In the genomic region with DNA sequence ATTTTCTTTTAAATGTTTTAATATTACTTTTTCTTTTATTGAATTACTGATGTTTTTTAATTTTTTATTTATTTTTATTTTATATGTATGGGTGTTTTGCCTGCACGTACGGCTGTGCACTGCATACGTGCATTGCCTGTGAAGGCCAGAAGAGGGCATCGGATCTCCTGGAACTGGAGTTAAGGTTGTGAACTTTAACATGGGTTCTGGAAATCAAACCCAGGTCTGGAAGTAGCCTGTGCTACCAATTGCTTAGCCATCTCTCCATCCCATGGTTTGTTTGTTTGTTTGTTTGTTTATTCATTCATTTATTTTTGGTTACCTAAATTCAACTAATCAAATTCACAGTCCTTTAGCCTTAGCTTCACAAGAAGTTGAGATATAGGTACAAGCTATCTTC, we compare ENCODE assay signal across 8 mouse cellular contexts. TPM values are rescaled to one million over a fixed set of nuclear protein-coding genes. Genes with fewer than 3 reads are reported as not detected.
A peak's percentile ranks its signal among the peaks of the same experiment; 100 is the strongest.
DNase-seq lines count a peak whose midpoint lies in the region; ATAC-seq and TF ChIP-seq lines count a peak whose summit lies in the region.

No protein-coding gene starts in this region.

- H3K27ac ChIP-seq in midbrain, embryonic 11.5 days (ENCODE audit: low read depth, low read length) = no peak overlapping the region
- no peak overlapping the region for H3K27ac ChIP-seq in midbrain, embryonic 16.5 days (ENCODE audit: low read length)
- no peak overlapping the region for H3K27ac ChIP-seq in embryonic fibroblast, embryonic 13.5 days (ENCODE audit: insufficient read depth, low read length)
- no peak overlapping the region for H3K27ac ChIP-seq in liver, embryonic 14.5 days

- DNase-seq in adrenal gland, adult (ENCODE audit: inconsistent age in 2 of 2, low spot score in 1 of 2) = peak; percentile 28 to 76
- no peak for DNase-seq in adrenal gland, postnatal 4 days (ENCODE audit: low spot score in 2 of 2)
- DNase-seq in midbrain, embryonic 11.5 days (ENCODE audit: low spot score, missing footprints) = peak; percentile 88
- DNase-seq in liver, embryonic 14.5 days (ENCODE audit: low read depth in 3 of 3, low spot score in 3 of 3) = no peak
- DNase-seq in spleen, postnatal 36 days (ENCODE audit: low spot score in 2 of 2) = peak; percentile 31 to 32
- no peak for DNase-seq in right cerebral cortex, postnatal 10 days (ENCODE audit: low spot score in 2 of 2)

- H3K4me1 ChIP-seq in midbrain, embryonic 11.5 days (ENCODE audit: control insufficient read depth, insufficient read depth, low read length) = no peaks in the 10 kb centered on the region
- no peaks in the 10 kb centered on the region for H3K4me1 ChIP-seq in midbrain, embryonic 16.5 days (ENCODE audit: control insufficient read depth, insufficient read depth, low read length)
- no peaks in the 10 kb centered on the region for H3K4me1 ChIP-seq in embryonic fibroblast, embryonic 13.5 days (ENCODE audit: control insufficient read depth, insufficient read depth, low read length)
- peaks cover 9 to 20% of the 10 kb centered on the region in 2 experiments for H3K4me1 ChIP-seq in liver, embryonic 14.5 days (replicated peaks; ENCODE audit: control insufficient read depth in 2 of 2, insufficient read depth in 2 of 2, low read length in 1 of 2)

- H3K4me3 ChIP-seq in midbrain, embryonic 11.5 days (ENCODE audit: low read depth, low read length) = no peak overlapping the region
- no peak overlapping the region for H3K4me3 ChIP-seq in midbrain, embryonic 16.5 days (ENCODE audit: low read depth, low read length)
- H3K4me3 ChIP-seq in embryonic fibroblast, embryonic 13.5 days (ENCODE audit: insufficient read depth, low read length) = no peak overlapping the region
- no peak overlapping the region for H3K4me3 ChIP-seq in liver, embryonic 14.5 days (ENCODE audit: insufficient read depth in 1 of 2, low read depth in 2 of 2, low read length in 2 of 2)

- WGBS in midbrain, embryonic 11.5 days = 51% methylated on average over 4 of the region's 4 CpGs
- 41% methylated on average over 4 of the region's 4 CpGs for WGBS in midbrain, embryonic 16.5 days
- WGBS in liver, embryonic 14.5 days (ENCODE audit: insufficient replicate concordance) = 27% methylated on average over 4 of the region's 4 CpGs

- H3K36me3 ChIP-seq in midbrain, embryonic 11.5 days (ENCODE audit: control insufficient read depth, insufficient read depth, low read length) = no peaks in the 10 kb centered on the region
- H3K36me3 ChIP-seq in midbrain, embryonic 16.5 days (ENCODE audit: control insufficient read depth, insufficient read depth, low read length) = no peaks in the 10 kb centered on the region
- H3K36me3 ChIP-seq in liver, embryonic 14.5 days (replicated peaks; ENCODE audit: control insufficient read depth, insufficient read depth, low read depth) = no peaks in the 10 kb centered on the region

- TF ChIP-seq EP300 in liver, embryonic 14.5 days (IDR thresholded peaks at IDR 0.05; ENCODE audit: low read depth) = no peak

- H3K27me3 ChIP-seq in midbrain, embryonic 11.5 days (ENCODE audit: control insufficient read depth, insufficient read depth, low read length) = no peaks in the 10 kb centered on the region
- no peaks in the 10 kb centered on the region for H3K27me3 ChIP-seq in midbrain, embryonic 16.5 days (ENCODE audit: control insufficient read depth, insufficient read depth, low read depth, low read length)
- no peaks in the 10 kb centered on the region for H3K27me3 ChIP-seq in liver, embryonic 14.5 days (ENCODE audit: control insufficient read depth, insufficient read depth, low read length)

- no peak overlapping the region for H3K4me2 ChIP-seq in midbrain, embryonic 11.5 days
- no peak overlapping the region for H3K4me2 ChIP-seq in midbrain, embryonic 16.5 days (ENCODE audit: low read length)
- no peak overlapping the region for H3K4me2 ChIP-seq in liver, embryonic 14.5 days (ENCODE audit: low read depth)

- H3K9ac ChIP-seq in midbrain, embryonic 11.5 days (ENCODE audit: low read length) = no peak overlapping the region
- H3K9ac ChIP-seq in midbrain, embryonic 16.5 days (ENCODE audit: low read depth, low read length) = no peak overlapping the region
- H3K9ac ChIP-seq in liver, embryonic 14.5 days (replicated peaks) = no peak overlapping the region

- TF ChIP-seq POLR2A in embryonic fibroblast, embryonic 13.5 days (IDR thresholded peaks at IDR 0.05; ENCODE audit: low read depth, low read length) = no peak

- peak; percentile 46; the same call in 1 of the 2 replicates for TF ChIP-seq CTCF in embryonic fibroblast, embryonic 13.5 days (IDR thresholded peaks at IDR 0.05; ENCODE audit: borderline replicate concordance, insufficient read depth, low read length)
- TF ChIP-seq CTCF in liver, embryonic 14.5 days (IDR thresholded peaks at IDR 0.05; ENCODE audit: low read depth) = peak; percentile 77

- H3K9me3 ChIP-seq in midbrain, embryonic 11.5 days (ENCODE audit: control insufficient read depth, low read length) = no peaks in the 10 kb centered on the region; the same call in 1 of the 2 replicates
- no peaks in the 10 kb centered on the region for H3K9me3 ChIP-seq in midbrain, embryonic 16.5 days (replicated peaks; ENCODE audit: control insufficient read depth, low read length, poor library complexity, severe bottlenecking)
- H3K9me3 ChIP-seq in liver, embryonic 14.5 days (ENCODE audit: control insufficient read depth, low read length) = no peaks in the 10 kb centered on the region

- ATAC-seq in midbrain, embryonic 11.5 days (ENCODE audit: low FRiP score) = no peak
- no peak for ATAC-seq in midbrain, embryonic 16.5 days
- no peak for ATAC-seq in liver, embryonic 14.5 days (ENCODE audit: insufficient read depth)

RNA-seq across cellular contexts. Expression of a gene that starts 10.7 kb away (rescaled TPM):
- total RNA-seq in adrenal gland, postnatal 4 days (2021) = 10 to 100 TPM; 26.1 to 30.8 TPM
- polyA plus RNA-seq in midbrain, embryonic 11.5 days (2014; fragmentation: Nextera tagmentation; extraction: Ambion mirVana) = 7.0 and 9.2 TPM in 2 replicates
- 22.0 and 22.7 TPM in 2 replicates for polyA plus RNA-seq in midbrain, embryonic 16.5 days (2015; fragmentation: Nextera tagmentation; extraction: Ambion mirVana)
- polyA plus RNA-seq in embryonic fibroblast, embryonic 13.5 days (2011; ENCODE audit: insufficient read length, low read depth, missing spikeins) = 0.77 and 1.1 TPM in 2 replicates
- polyA plus RNA-seq in liver, embryonic 14.5 days (2012; rRNA removed) = 1.9 and 2.6 TPM in 2 replicates
- polyA plus RNA-seq in liver, embryonic 14.5 days (2014; fragmentation: Nextera tagmentation; extraction: Ambion mirVana) = 4.3 and 4.5 TPM in 2 replicates

RNA-seq across cellular contexts. Expression of a gene that starts 27.7 kb away (rescaled TPM):
- total RNA-seq in adrenal gland, postnatal 4 days (2021) = 1,000 to 10,000 TPM; 1,162 to 1,195 TPM
- polyA plus RNA-seq in midbrain, embryonic 11.5 days (2014; fragmentation: Nextera tagmentation; extraction: Ambion mirVana) = 721 and 723 TPM in 2 replicates
- polyA plus RNA-seq in midbrain, embryonic 16.5 days (2015; fragmentation: Nextera tagmentation; extraction: Ambion mirVana) = 320 and 367 TPM in 2 replicates
- polyA plus RNA-seq in embryonic fibroblast, embryonic 13.5 days (2011; ENCODE audit: insufficient read length, low read depth, missing spikeins) = 1,845 and 1,950 TPM in 2 replicates
- polyA plus RNA-seq in liver, embryonic 14.5 days (2012; rRNA removed) = 885 and 1,231 TPM in 2 replicates
- 593 and 603 TPM in 2 replicates for polyA plus RNA-seq in liver, embryonic 14.5 days (2014; fragmentation: Nextera tagmentation; extraction: Ambion mirVana)

Comparison
In these comparisons a context has a peak if more than half of its experiments do, and no peak if none do; other contexts are left out.
1. DNase-seq: peak in adrenal gland, adult (2 of 2), midbrain, embryonic 11.5 days (single experiment) and spleen, postnatal 36 days (2 of 2); none in adrenal gland, postnatal 4 days (0 of 2), liver, embryonic 14.5 days (0 of 3) and right cerebral cortex, postnatal 10 days (0 of 2).